Comparison of ENCODE assay signal across 9 mouse cellular contexts in genomic region chr15:27779827-27780226, GRCm38 (mm10).
DNase-seq lines count a peak whose midpoint lies in the region; ATAC-seq and TF ChIP-seq lines count a peak whose summit lies in the region.
"Had no signal": no experiment of that assay in that cellular context is flagged by ENCODE, and none has a peak within 500 bp of the region (broad histone marks: within the 10 kb centered on the region; RNA-seq: fewer than 3 reads in every experiment).

No protein-coding gene starts in this region.

- no peaks in the 10 kb centered on the region for H3K36me3 ChIP-seq in liver, embryonic 11.5 days (ENCODE audit: control insufficient read depth, insufficient read depth, low read length)
- no peaks in the 10 kb centered on the region for H3K36me3 ChIP-seq in liver, embryonic 12.5 days
- no peaks in the 10 kb centered on the region for H3K36me3 ChIP-seq in embryonic facial prominence, embryonic 15.5 days
- no peaks in the 10 kb centered on the region for H3K36me3 ChIP-seq in intestine, embryonic 16.5 days (ENCODE audit: control insufficient read depth, insufficient read depth, low read length)

- peaks cover 40% of the 10 kb centered on the region for H3K4me1 ChIP-seq in liver, embryonic 11.5 days (replicated peaks; ENCODE audit: control insufficient read depth, insufficient read depth, low read length)
- H3K4me1 ChIP-seq in liver, embryonic 12.5 days, result peaks cover 30% of the 10 kb centered on the region; the same call in 1 of the 2 replicates
- H3K4me1 ChIP-seq in embryonic facial prominence, embryonic 15.5 days, result peaks cover 94% of the 10 kb centered on the region
- peaks cover 62% of the 10 kb centered on the region for H3K4me1 ChIP-seq in intestine, embryonic 16.5 days (ENCODE audit: control insufficient read depth, insufficient read depth, low read length)
- peaks cover 59% of the 10 kb centered on the region for H3K4me1 ChIP-seq in olfactory bulb, adult 2 months (ENCODE audit: control insufficient read depth, insufficient read depth, low read length)

- DNase-seq in liver, embryonic 11.5 days (ENCODE audit: low spot score), result no peak
- no peak for DNase-seq in B cell, adult 2 months
- no peak for DNase-seq in frontal cortex, postnatal 25 days (ENCODE audit: low spot score in 2 of 2)
- DNase-seq: cerebellum, adult 9-11 months had no signal

- TF ChIP-seq CTCF in olfactory bulb, adult 2 months (IDR thresholded peaks at IDR 0.05; ENCODE audit: insufficient read depth, low read depth, low read length), result no peak

- H3K27ac ChIP-seq in liver, embryonic 11.5 days (ENCODE audit: low read depth, low read length), result peak overlapping the region; percentile 64
- H3K27ac ChIP-seq in liver, embryonic 12.5 days, result no peak overlapping the region; the same call in 1 of the 2 replicates
- H3K27ac ChIP-seq in embryonic facial prominence, embryonic 15.5 days (replicated peaks), result peak overlapping the region; percentile 95
- H3K27ac ChIP-seq in intestine, embryonic 16.5 days (ENCODE audit: low read length), result peak overlapping the region; percentile 58
- peak overlapping the region; percentile 23; the same call in 1 of the 2 replicates for H3K27ac ChIP-seq in olfactory bulb, adult 2 months (ENCODE audit: insufficient read depth, low read depth, low read length)

- 57% methylated on average over 10 of the region's 10 CpGs for WGBS in liver, embryonic 11.5 days
- 66% methylated on average over 10 of the region's 10 CpGs for WGBS in liver, embryonic 12.5 days (ENCODE audit: insufficient replicate concordance)
- WGBS in embryonic facial prominence, embryonic 15.5 days, result 15% methylated on average over 10 of the region's 10 CpGs
- WGBS in intestine, embryonic 16.5 days, result 40% methylated on average over 10 of the region's 10 CpGs
- WGBS in olfactory bulb, adult 2 months, result 20% methylated on average over 10 of the region's 10 CpGs

- ATAC-seq in liver, embryonic 11.5 days (replicated peaks; ENCODE audit: low FRiP score), result no peak
- ATAC-seq in liver, embryonic 12.5 days, result no peak
- ATAC-seq in embryonic facial prominence, embryonic 15.5 days (ENCODE audit: insufficient number of reproducible peaks, low FRiP score, low TSS enrichment, low read depth), result peak; percentile 74
- no peak for ATAC-seq in intestine, embryonic 16.5 days
- no peak for ATAC-seq in inflammation-experienced regulatory T-cells, adult 6 months

- TF ChIP-seq POLR2A in olfactory bulb, adult 2 months (IDR thresholded peaks at IDR 0.05; ENCODE audit: insufficient read depth, low read depth, low read length), result no peak

- H3K4me3 ChIP-seq in liver, embryonic 11.5 days (ENCODE audit: low read depth, low read length), result no peak overlapping the region
- no peak overlapping the region for H3K4me3 ChIP-seq in liver, embryonic 12.5 days
- H3K4me3 ChIP-seq in embryonic facial prominence, embryonic 15.5 days (replicated peaks), result no peak overlapping the region; the same call in 1 of the 2 replicates
- no peak overlapping the region for H3K4me3 ChIP-seq in intestine, embryonic 16.5 days (ENCODE audit: low read length)
- no peak overlapping the region for H3K4me3 ChIP-seq in olfactory bulb, adult 2 months (ENCODE audit: insufficient read depth, low read depth, low read length)

- no peak overlapping the region for H3K9ac ChIP-seq in liver, embryonic 11.5 days (ENCODE audit: low read depth, low read length)
- H3K9ac ChIP-seq in liver, embryonic 12.5 days, result no peak overlapping the region
- no peak overlapping the region for H3K9ac ChIP-seq in embryonic facial prominence, embryonic 15.5 days
- no peak overlapping the region for H3K9ac ChIP-seq in intestine, embryonic 16.5 days (ENCODE audit: low read depth, low read length)

- no peaks in the 10 kb centered on the region for H3K27me3 ChIP-seq in liver, embryonic 11.5 days (replicated peaks; ENCODE audit: control insufficient read depth, insufficient read depth, low read length)
- no peaks in the 10 kb centered on the region for H3K27me3 ChIP-seq in liver, embryonic 12.5 days (replicated peaks)
- no peaks in the 10 kb centered on the region for H3K27me3 ChIP-seq in embryonic facial prominence, embryonic 15.5 days
- no peaks in the 10 kb centered on the region for H3K27me3 ChIP-seq in intestine, embryonic 16.5 days (replicated peaks; ENCODE audit: control insufficient read depth, insufficient read depth, low read length)

- H3K9me3 ChIP-seq in liver, embryonic 11.5 days (ENCODE audit: control insufficient read depth, low read length), result no peaks in the 10 kb centered on the region
- H3K9me3 ChIP-seq in liver, embryonic 12.5 days (replicated peaks), result no peaks in the 10 kb centered on the region
- no peaks in the 10 kb centered on the region for H3K9me3 ChIP-seq in embryonic facial prominence, embryonic 15.5 days (replicated peaks)
- H3K9me3 ChIP-seq in intestine, embryonic 16.5 days (ENCODE audit: control insufficient read depth, low read length), result no peaks in the 10 kb centered on the region

- no peak overlapping the region for H3K4me2 ChIP-seq in liver, embryonic 11.5 days
- no peak overlapping the region for H3K4me2 ChIP-seq in liver, embryonic 12.5 days
- no peak overlapping the region; the same call in 1 of the 2 replicates for H3K4me2 ChIP-seq in embryonic facial prominence, embryonic 15.5 days (replicated peaks)
- no peak overlapping the region for H3K4me2 ChIP-seq in intestine, embryonic 16.5 days (ENCODE audit: low read depth, low read length)
